Mouse (Mus musculus) left cerebral cortex, postnatal 4 days (tissue): ENCODE results near the gene Kcnj5. TPM values are rescaled to one million over a fixed set of nuclear protein-coding genes. Genes with fewer than 3 reads are reported as not detected.
A peak's percentile ranks its signal among the peaks of the same experiment; 100 is the strongest.

Experiments used
- DNase-seq: peaks from one replicate; pipeline ENCODE4 v3.0.0-alpha.2; 2022
- intact Hi-C: fragments of 180-260 bp; cut with DNase I; formaldehyde crosslinking; loops from one replicate; pipeline ENCODE4 v1.15.1; 2025
- total RNA-seq, 2 experiments: library from RNA; stranded (reverse); gene quantifications; 2 replicates each; pipeline ENCODE4 v1.2.3; 2021

The Kcnj5 gene
- total RNA-seq, 2 experiments from 2014 or later = 1.4 to 1.8 TPM

DNA sequence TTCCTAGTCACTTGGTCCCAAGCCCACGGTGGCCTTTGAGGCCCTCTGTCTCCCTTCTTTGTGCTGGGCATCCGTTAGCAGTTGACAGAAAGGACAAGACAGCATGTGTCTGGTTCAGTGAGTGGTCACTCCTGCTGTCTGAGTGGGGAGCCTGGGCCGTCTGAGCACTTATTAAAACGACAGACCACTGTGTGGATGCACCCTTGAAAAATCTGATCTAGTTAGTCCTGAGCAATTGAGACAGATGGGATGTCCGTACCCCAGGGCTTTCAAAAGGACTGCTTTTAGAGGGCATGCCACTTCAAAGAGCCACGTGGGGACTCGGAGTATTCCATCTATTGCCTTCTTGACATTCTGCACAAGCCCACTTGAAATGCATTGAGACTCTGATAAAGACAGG, 20.5 kb downstream of the Kcnj5 start:
- intact Hi-C loops = no loop called here
- DNase-seq = no peak

DNA sequence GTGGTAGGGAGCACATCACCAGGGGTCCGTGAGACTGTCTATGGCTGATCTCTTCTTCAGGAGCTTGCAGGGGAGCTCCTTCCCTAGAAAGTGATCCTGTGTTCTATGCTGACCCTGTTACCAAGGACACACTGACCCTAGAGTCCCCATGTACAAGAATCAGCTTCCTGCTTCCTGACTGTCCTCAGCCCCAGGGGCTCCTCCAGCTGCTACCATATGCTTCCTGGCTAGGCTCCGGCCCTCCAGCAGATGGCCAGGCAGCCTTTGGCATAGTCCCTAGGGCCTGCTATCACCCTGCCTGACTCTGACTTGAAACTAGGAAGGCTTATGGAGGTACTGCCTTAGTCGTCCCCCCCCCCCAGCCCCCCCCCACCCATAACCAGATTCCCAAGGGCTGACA, 24.0 kb downstream of the Kcnj5 start:
- intact Hi-C loops = no loop called here
- peak; percentile 40 for DNase-seq

DNA sequence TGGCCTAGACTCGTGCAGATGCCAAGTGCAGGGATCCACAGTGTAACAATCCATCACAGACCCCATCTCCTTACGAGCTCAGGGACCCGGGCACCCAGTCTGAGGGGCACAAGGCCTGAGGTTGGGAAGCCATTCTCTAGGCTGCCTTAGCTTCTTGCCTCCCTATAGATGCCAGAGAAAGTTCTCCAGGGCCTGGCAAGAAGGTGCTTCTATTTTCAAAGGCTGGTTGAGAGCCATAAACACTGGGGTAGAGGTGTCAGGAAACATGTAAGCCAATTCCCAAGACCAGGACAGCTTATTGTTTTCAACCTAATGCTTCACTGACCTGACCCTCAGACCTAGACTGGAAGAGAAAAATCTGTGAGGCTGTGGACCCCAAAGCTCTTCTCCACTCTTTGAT, 28.2 kb downstream of the Kcnj5 start:
- DNase-seq = no peak
- intact Hi-C loops = no loop called here

DNA sequence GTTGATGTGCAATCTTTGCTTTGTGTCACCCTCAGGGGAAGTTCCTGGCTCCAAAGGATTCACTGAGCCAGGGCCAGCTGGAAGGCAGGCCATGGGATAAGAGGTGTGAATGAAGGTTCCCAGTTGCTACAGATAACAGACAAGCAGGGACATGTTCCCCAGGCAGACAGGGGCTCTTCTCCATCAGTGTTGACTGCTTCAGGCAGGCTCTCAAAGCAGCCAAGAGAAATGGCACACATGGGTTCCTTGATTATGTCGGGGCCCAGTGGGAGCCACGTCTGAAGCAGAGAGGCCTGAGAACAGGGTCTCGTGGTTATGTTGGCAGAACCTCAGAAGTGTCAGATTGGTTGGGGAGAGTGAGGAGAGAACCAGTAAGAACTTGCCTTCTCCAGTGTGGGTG, 30.1 kb downstream of the Kcnj5 start:
- intact Hi-C loops = no loop called here
- DNase-seq = no peak

DNA sequence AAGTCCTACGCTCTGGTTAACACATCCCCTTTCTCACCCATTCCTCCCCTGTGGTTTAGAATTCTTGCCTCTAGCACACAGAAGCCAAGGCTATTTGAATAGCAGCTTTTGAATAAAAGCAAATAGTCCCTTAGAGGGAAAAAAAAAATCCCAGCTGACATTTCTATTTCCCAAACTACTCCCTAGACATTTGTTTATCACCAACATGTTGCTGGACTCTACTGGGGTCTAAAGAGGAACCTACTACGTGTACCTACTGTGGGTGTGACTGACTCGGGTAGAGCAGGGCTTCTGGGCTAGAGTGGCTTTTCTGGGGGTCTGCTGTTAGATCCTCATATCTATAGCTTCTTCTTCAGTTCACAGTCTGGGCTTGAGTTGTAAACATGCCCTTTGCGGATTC, 31.9 kb downstream of the Kcnj5 start:
- no peak for DNase-seq
- intact Hi-C loops = no loop called here

DNA sequence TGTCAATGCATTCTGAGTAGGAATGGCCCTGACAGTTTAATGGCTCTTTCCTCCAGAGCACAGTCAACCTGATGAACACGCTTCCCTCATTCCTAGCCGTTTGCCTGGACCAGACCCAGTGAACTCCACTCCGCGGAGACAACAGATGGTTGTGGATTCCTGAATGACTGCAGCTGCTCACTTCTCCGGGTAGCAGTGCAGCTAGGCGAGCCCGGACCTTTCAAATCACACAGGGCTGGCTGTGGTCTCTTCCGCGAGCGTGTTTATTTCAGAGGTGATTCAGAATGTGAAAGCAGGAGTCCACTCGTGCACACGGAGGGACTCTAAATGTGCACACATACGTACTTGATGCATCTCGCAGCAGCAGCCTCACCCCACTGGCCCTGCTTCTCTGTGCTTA, 32.4 kb downstream of the Kcnj5 start:
- intact Hi-C loops = no loop called here

DNA sequence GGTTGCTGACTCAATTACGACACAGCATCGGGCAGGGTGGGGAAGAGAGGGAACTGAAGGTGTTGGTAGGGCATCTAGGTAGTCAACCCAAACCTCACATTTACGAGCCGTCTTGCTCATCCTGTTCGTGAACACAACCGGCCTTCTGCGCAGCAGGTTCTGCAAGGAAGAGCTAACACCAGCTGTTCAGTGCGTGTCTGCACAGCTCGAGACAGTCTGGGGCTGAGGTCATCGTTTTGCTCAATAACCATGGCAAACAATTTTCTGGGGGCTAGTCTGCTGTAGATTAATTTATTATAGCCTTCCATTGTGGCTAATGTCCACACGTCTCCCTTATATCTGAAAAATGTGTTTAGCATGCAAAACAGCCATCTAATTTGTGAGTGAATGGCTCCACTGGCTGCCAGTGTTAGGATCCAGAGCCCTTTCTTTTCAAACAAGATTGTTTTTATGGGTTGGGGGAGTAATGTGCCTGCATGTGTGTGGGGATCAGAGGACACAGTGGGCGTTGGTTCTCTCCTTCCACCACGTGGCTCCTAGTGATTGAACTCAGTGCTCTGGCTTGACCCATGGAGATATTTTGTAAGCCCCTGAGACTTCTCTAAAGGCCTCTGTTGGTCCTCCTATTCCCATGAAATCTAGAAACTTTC, 41.5 kb downstream of the Kcnj5 start:
- intact Hi-C loops = no loop called here
- DNase-seq = no peak

More for the DNA sequence above, 32.4 kb downstream of the Kcnj5 start:
- DNase-seq = peak; percentile 47

DNA sequence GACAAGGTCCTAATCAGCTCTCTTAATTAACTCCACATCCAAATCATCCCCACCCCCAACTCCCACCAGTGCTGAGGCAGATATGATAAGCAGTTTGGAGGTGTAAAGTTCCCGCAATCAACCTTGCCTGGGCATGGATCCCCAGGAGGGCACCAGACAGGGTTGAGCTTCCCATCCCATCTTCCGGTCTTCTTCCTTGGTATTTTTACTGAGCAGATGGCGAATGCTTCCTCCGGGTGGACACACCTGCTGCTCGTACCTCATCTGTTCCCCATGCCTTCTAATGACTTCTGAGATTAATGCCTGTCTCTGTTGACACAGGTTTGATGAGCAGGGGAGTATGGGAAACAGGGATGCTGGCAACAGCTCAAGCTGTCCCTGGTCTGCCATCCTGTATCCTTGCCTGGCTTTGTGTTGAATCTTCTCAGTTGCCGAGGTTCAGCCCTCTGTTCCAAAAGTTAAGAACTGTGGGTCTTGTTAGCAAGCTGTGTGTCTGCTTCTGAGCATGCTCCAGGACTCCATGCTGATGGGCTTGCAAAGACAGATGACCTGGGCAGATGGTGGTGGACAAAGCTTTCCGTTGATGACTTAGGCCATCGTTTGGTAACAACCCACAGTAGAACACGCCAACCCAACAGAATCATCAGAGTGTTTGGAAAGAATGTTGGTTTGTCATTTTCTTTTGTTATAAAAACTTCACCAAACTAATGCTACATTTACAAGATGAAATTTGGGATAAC, 48.9 kb downstream of the Kcnj5 start:
- peak; percentile 17 for DNase-seq
- intact Hi-C loops = no loop called here

DNA sequence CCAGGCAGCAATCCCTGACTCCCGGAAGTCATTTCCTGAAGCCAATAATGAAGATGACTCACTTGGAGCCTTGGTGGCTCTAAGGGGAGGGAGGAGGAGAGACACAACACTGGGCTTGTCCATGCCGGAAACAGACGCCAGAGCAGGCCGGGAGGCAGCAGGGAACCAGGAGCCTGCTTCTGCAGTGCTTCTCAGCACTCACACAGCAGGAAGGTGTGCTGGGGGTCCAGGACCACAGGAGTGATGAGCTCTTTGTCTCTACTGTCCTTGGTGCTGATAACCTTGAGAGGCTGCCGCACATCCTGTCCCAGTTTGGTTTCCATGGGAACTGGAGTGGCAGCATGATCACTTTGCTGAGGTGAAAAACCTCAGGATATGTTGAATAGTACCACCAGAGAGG, 51.5 kb downstream of the Kcnj5 start:
- intact Hi-C loops = no loop called here
- DNase-seq = peak; percentile 17

DNA sequence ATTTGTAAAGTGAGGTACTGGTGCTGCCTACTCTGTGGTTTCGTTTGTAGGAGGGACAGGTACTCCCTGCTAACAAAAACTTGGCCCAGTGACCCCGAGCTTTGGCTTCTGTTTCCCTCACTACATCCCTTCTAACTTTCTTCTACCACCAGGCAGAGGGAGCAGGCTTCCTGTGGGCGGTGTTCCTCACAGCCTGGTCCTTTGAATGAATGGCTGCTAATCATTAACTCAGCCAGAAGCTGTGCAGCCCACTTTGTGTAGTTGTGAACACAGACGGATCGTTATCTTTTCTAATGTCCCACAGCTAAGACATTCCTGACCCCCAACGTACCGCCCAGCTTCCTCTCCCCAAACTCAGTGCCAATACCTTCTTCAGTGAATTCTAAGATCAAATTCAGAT, 52.5 kb downstream of the Kcnj5 start:
- DNase-seq = no peak
- intact Hi-C loops = no loop called here

DNA sequence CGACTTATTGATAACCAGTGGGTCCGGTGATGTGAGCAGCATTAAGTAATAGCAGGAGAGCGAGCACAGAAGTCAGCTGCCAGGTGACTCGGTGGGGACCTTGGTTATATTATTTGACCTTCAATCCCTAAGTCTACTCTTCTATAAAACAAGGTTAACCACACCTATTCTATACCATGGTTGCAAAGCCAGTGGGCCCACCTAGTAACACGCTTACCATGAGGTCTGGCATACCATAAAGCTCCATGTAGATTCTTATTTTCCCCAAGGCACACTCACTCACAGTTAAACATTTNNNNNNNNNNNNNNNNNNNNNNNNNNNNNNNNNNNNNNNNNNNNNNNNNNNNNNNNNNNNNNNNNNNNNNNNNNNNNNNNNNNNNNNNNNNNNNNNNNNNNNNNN, 60.6 kb downstream of the Kcnj5 start:
- intact Hi-C loops = no loop called here

DNA sequence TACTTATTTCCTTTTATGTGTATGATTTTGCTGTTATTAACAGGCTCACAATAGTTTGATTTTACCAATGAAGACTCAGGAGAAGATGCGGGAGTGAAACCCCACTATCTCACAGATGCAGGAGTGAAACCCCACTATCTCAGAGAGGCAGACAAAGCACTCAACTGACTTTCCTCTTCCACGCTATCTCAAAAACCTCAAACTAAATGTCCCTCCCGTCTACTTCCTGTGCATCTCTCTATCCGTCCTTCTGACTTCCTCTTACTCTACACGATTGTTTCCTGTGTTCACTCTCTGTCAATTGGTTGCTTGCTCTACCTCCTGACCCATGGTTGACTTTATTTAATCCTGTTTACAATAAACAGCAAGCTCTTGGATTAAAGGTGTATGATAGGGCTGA, 63.7 kb downstream of the Kcnj5 start:
- DNase-seq = no peak
- intact Hi-C loops = no loop called here

More for the DNA sequence above, 60.6 kb downstream of the Kcnj5 start:
- DNase-seq = no peak

DNA sequence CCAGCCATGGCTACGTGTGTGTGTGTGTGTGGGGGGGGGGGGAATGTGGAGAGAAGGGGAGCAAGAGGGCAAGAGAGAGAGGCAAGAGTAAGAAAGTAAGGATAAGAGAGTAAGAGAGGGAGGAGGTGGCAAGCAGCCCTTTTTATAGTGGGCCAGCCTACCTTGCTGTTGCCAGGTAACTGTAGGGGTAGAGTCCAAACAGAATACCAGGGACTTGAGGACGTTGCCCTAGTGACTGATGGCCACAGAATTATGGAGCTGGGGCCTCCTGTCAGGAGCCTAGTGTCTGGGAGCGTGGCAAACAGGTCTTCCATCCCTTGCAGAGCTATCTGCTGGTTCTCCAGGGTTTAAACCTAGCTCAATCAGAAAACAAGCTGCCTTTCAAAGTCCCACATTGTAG, 64.4 kb downstream of the Kcnj5 start:
- no peak for DNase-seq
- intact Hi-C loops = loop anchor here (10.0 kb wide), 1 partner anchor 965 kb away; no protein-coding TSS in a partner anchor

DNA sequence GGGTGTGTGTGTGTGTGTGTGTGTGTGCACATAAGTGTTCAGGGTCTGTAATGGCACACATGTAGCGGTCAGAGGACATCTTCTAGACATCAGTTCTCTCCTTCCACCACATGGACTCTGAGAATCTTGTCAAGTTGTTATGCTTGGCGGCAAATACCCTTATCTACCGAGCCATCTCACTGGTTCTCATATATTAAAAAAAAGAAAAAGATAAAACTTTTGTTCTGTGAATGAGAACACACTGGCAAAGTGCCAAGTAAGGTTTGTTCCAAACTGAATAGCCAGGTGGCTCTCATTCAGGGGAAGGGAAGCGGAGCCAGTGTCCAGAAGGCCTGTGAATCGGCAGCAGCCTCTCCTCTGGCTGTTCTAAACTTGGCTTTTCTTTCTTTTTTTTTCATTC, 66.1 kb downstream of the Kcnj5 start:
- no peak for DNase-seq
- intact Hi-C loops = loop anchor here (10.0 kb wide), 1 partner anchor 967 kb away; no protein-coding TSS in a partner anchor

DNA sequence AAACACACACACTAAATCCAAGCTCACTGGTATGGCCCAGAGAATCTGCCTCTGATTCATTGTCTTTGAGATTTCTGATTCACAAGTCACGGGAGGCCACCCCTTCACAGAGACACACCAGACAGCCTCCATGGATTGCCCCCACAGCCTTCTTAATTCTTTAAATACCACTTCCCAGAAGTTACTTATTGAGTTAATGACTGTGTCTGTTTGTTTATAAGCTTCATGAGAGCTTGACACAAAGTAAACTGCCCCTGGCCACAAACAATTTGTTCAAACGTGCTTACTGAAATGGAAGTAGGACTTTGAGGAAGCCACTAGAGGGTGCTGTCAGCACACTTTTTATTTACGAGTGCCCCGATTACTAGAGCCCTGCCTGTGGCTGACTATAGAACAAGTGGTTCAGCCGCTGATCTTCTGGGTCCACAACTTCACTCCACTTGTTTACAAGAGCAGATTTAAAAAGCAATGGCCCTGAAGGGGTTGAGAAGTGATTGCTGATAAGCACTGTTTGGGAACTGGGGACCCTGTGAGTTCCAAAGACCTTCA, 72.2 kb downstream of the Kcnj5 start:
- DNase-seq = peak; percentile 74

More for the DNA sequence above, 72.2 kb downstream of the Kcnj5 start:
- intact Hi-C loops = loop anchor here (2.0 to 10.0 kb wide), 2 partner anchors 79 to 973 kb away; no protein-coding TSS in a partner anchor

Other genes starting within 250 kb of the Kcnj5 start
- 100 to 1,000 TPM; 197 to 209 TPM for gene Arhgap32, start 228.2 kb downstream of the Kcnj5 start, total RNA-seq
- not detected for gene Kcnj1, start 28.1 kb upstream of the Kcnj5 start, total RNA-seq
- 1 to 10 TPM; 8.5 to 10.0 TPM for gene Fli1, start 198.5 kb upstream of the Kcnj5 start, total RNA-seq